Mouse (Mus musculus) gastrocnemius, postnatal 36 days (tissue): ENCODE results near the gene Olfr31. TPM values are rescaled to one million over a fixed set of nuclear protein-coding genes. Genes with fewer than 3 reads are reported as not detected.

ENCODE experiments used
- DNase-seq, 2 experiments: peaks; one replicate each; pipeline ENCODE4 v3.0.0; 2022
- intact Hi-C: fragments of 180-260 bp; cut with DNase I; formaldehyde crosslinking; loops from one replicate; pipeline ENCODE4 v1.15.1; 2025
- total RNA-seq, 2 experiments: library from RNA; stranded (reverse); gene quantifications; 2 replicates each; pipeline ENCODE4 v1.2.3; 2021

Gene Olfr31
- total RNA-seq, 2 experiments from 2014 or later: not detected

GRCm38 (mm10) chr14:14353740-14354510 lies 31.3 kb downstream of the Olfr31 start:
- no peak for DNase-seq
- intact Hi-C loops: no loop called here

GRCm38 (mm10) chr14:14354511-14355359 lies 32.1 kb downstream of the Olfr31 start:
- intact Hi-C loops: no loop called here

DNA sequence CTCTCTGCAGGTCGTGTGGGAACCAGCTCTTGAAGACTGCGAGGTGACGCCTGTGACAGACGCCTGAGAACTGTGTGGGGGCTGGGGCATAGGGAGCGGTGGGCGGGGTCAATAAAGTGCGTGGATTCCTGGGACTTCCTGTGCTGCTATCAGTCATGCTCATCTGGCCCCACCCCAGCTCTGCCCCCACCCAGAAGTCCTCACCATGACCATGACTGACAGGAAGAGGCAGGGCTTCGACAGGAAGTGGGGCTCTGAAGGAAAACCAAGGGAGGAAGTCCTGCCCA lies 32.7 kb downstream of the Olfr31 start:
- intact Hi-C loops: no loop called here
- no peak for DNase-seq

More at GRCm38 (mm10) chr14:14354511-14355359, 32.1 kb downstream of the Olfr31 start:
- no peak for DNase-seq

Other genes starting within 250 kb of the Olfr31 start
- gene Psmd6, start 201.8 kb upstream of the Olfr31 start, total RNA-seq: 100 to 1,000 TPM; 136 to 144 TPM
- not detected for gene Olfr720, start 136.0 kb upstream of the Olfr31 start, total RNA-seq
- 1 to 10 TPM; 1.2 to 1.3 TPM for gene Il3ra, start 23.4 kb downstream of the Olfr31 start, total RNA-seq
- not detected for gene Olfr721-ps1, start 78.5 kb downstream of the Olfr31 start, total RNA-seq